Mouse (Mus musculus): ENCODE data around the gene Ecm1.
"Not testable (repeated sequence)": the region's sequence is repeated elsewhere in the genome, so short reads cannot be mapped to it uniquely, and the experiment has no call there.

The Ecm1 gene

GRCm38 (mm10) chr3:95726696-95727358, 12.5 kb downstream of the Ecm1 start:
- DNase-seq = no peak

GRCm38 (mm10) chr3:95725863-95726262, 13.5 kb downstream of the Ecm1 start:
- no peak for DNase-seq

GRCm38 (mm10) chr3:95722386-95722785, 17.0 kb downstream of the Ecm1 start:
- DNase-seq = no peak

- no peak for DNase-seq
Observed at GRCm38 (mm10) chr3:95718153-95718552, 21.2 kb downstream of the Ecm1 start.

- DNase-seq = no peak
Observed at GRCm38 (mm10) chr3:95716075-95716474, 23.3 kb downstream of the Ecm1 start.

GRCm38 (mm10) chr3:95709967-95710366, 29.4 kb downstream of the Ecm1 start:
- no peak for DNase-seq

GRCm38 (mm10) chr3:95709044-95709443, 30.3 kb downstream of the Ecm1 start:
- no peak for DNase-seq

- no peak for DNase-seq
Observed at GRCm38 (mm10) chr3:95707497-95707896, 31.9 kb downstream of the Ecm1 start.

GRCm38 (mm10) chr3:95706273-95706672, 33.1 kb downstream of the Ecm1 start:
- DNase-seq = no peak

- no peak for DNase-seq
Observed at GRCm38 (mm10) chr3:95704612-95705011, 34.8 kb downstream of the Ecm1 start.

- no peak for DNase-seq
Observed at GRCm38 (mm10) chr3:95703276-95703675, 36.1 kb downstream of the Ecm1 start.

GRCm38 (mm10) chr3:95701877-95702540, 37.4 kb downstream of the Ecm1 start:
- peak; percentile 50 for DNase-seq

GRCm38 (mm10) chr3:95701085-95701484, 38.3 kb downstream of the Ecm1 start:
- no peak for DNase-seq

GRCm38 (mm10) chr3:95700233-95700681, 39.1 kb downstream of the Ecm1 start:
- no peak for DNase-seq

GRCm38 (mm10) chr3:95698286-95698685, 41.1 kb downstream of the Ecm1 start:
- no peak for DNase-seq

- no peak for DNase-seq
Observed at GRCm38 (mm10) chr3:95696360-95696759, 43.0 kb downstream of the Ecm1 start.

- DNase-seq = no peak
Observed at GRCm38 (mm10) chr3:95695796-95696195, 43.6 kb downstream of the Ecm1 start.

GRCm38 (mm10) chr3:95694808-95695703, 44.3 kb downstream of the Ecm1 start:
- no peak for DNase-seq

- no peak for DNase-seq
Observed at GRCm38 (mm10) chr3:95693821-95694807, 45.3 kb downstream of the Ecm1 start.

GRCm38 (mm10) chr3:95692677-95693076, 46.7 kb downstream of the Ecm1 start:
- DNase-seq = no peak

GRCm38 (mm10) chr3:95690552-95690951, 48.8 kb downstream of the Ecm1 start:
- DNase-seq = not testable (repeated sequence)

GRCm38 (mm10) chr3:95689940-95690339, 49.4 kb downstream of the Ecm1 start:
- DNase-seq = no peak
